15 mouse cellular contexts compared by ENCODE assay signal in genomic region chr1:162220891-162221290, GRCm38 (mm10).
DNase-seq lines count a peak whose midpoint lies in the region; ATAC-seq and TF ChIP-seq lines count a peak whose summit lies in the region.
"Had no signal": no experiment of that assay in that cellular context is flagged by ENCODE, and none has a peak within 500 bp of the region (broad histone marks: within the 10 kb centered on the region; RNA-seq: fewer than 3 reads in every experiment).

No protein-coding gene starts in this region.

- H3K27me3 ChIP-seq in heart, embryonic 11.5 days (ENCODE audit: control insufficient read depth, insufficient read depth, low read length) = no peaks in the 10 kb centered on the region
- H3K27me3 ChIP-seq in liver, embryonic 11.5 days (replicated peaks; ENCODE audit: control insufficient read depth, insufficient read depth, low read length) = no peaks in the 10 kb centered on the region
- H3K27me3 ChIP-seq in liver, postnatal 0 days (ENCODE audit: insufficient read depth, low read length) = no peaks in the 10 kb centered on the region
- no peaks in the 10 kb centered on the region for H3K27me3 ChIP-seq in embryonic facial prominence, embryonic 14.5 days (replicated peaks; ENCODE audit: control insufficient read depth, insufficient read depth, low read length)
- no peaks in the 10 kb centered on the region for H3K27me3 ChIP-seq in neural tube, embryonic 13.5 days
- H3K27me3 ChIP-seq: Patski had no signal

- DNase-seq in heart, adult 8-10 months (ENCODE audit: low spot score) = no peak
- no peak for DNase-seq in liver, embryonic 11.5 days (ENCODE audit: low spot score)
- no peak for DNase-seq in liver, postnatal 0 days
- DNase-seq in embryonic facial prominence, embryonic 14.5 days (ENCODE audit: low spot score) = no peak
- no peak for DNase-seq in right cerebral cortex, adult 2 months (ENCODE audit: low spot score in 2 of 2)
- DNase-seq in left cerebral cortex, adult 11 months (ENCODE audit: low spot score) = no peak
- DNase-seq: adrenal gland, postnatal 25 days; cerebellum, adult 2 months; layer of hippocampus, adult 9-11 months; lung, adult 2 months; thymus, postnatal 4 days had no signal

- TF ChIP-seq CTCF in liver, postnatal 0 days (IDR thresholded peaks at IDR 0.05; ENCODE audit: low read depth) = no peak

- H3K27ac ChIP-seq in heart, embryonic 11.5 days (ENCODE audit: low read depth, low read length) = peak overlapping the region; percentile 64
- peak overlapping the region; percentile 56; the same call in 1 of the 2 replicates for H3K27ac ChIP-seq in liver, embryonic 11.5 days (ENCODE audit: low read depth, low read length)
- H3K27ac ChIP-seq in liver, postnatal 0 days (ENCODE audit: low read depth) = no peak overlapping the region
- peak overlapping the region; percentile 100 for H3K27ac ChIP-seq in embryonic facial prominence, embryonic 14.5 days (replicated peaks; ENCODE audit: low read depth, low read length)
- no peak overlapping the region for H3K27ac ChIP-seq in neural tube, embryonic 13.5 days (replicated peaks)

- no peaks in the 10 kb centered on the region for H3K36me3 ChIP-seq in heart, embryonic 11.5 days (ENCODE audit: control insufficient read depth, insufficient read depth, low read length)
- no peaks in the 10 kb centered on the region for H3K36me3 ChIP-seq in liver, embryonic 11.5 days (ENCODE audit: control insufficient read depth, insufficient read depth, low read length)
- no peaks in the 10 kb centered on the region for H3K36me3 ChIP-seq in liver, postnatal 0 days (replicated peaks; ENCODE audit: insufficient read depth, low read length)
- peaks cover 15% of the 10 kb centered on the region for H3K36me3 ChIP-seq in embryonic facial prominence, embryonic 14.5 days (ENCODE audit: control insufficient read depth, insufficient read depth, low read length)
- H3K36me3 ChIP-seq in neural tube, embryonic 13.5 days = no peaks in the 10 kb centered on the region

- H3K9ac ChIP-seq in heart, embryonic 11.5 days (ENCODE audit: low read depth, low read length) = peak overlapping the region; percentile 61; the same call in 1 of the 2 replicates
- peak overlapping the region; percentile 22; the same call in 1 of the 2 replicates for H3K9ac ChIP-seq in liver, embryonic 11.5 days (ENCODE audit: low read depth, low read length)
- H3K9ac ChIP-seq in liver, postnatal 0 days (replicated peaks) = no peak overlapping the region
- peak overlapping the region; percentile 99 for H3K9ac ChIP-seq in embryonic facial prominence, embryonic 14.5 days (ENCODE audit: low read depth, low read length)
- no peak overlapping the region for H3K9ac ChIP-seq in neural tube, embryonic 13.5 days

- H3K4me2 ChIP-seq in heart, embryonic 11.5 days = peak overlapping the region; percentile 48
- H3K4me2 ChIP-seq in liver, embryonic 11.5 days = peak overlapping the region; percentile 51
- H3K4me2 ChIP-seq in liver, postnatal 0 days (ENCODE audit: low read depth, low read length) = no peak overlapping the region
- H3K4me2 ChIP-seq in embryonic facial prominence, embryonic 14.5 days (ENCODE audit: low read depth, low read length) = peak overlapping the region; percentile 64
- 0 out of 2 replicates have a peak overlapping the region, but pooled peaks have one; percentile 11 for H3K4me2 ChIP-seq in neural tube, embryonic 13.5 days

- H3K4me1 ChIP-seq in heart, embryonic 11.5 days (ENCODE audit: control insufficient read depth, insufficient read depth, low read length) = peaks cover 4% of the 10 kb centered on the region
- H3K4me1 ChIP-seq in liver, embryonic 11.5 days (replicated peaks; ENCODE audit: control insufficient read depth, insufficient read depth, low read length) = 0 out of 2 replicates have a peak, but pooled peaks cover 2% of the 10 kb centered on the region
- H3K4me1 ChIP-seq in liver, postnatal 0 days (ENCODE audit: insufficient read depth) = peaks cover 3% of the 10 kb centered on the region; the same call in 1 of the 2 replicates
- peaks cover 18% of the 10 kb centered on the region for H3K4me1 ChIP-seq in embryonic facial prominence, embryonic 14.5 days (ENCODE audit: control insufficient read depth, insufficient read depth, low read length)
- peaks cover 15% of the 10 kb centered on the region for H3K4me1 ChIP-seq in neural tube, embryonic 13.5 days (replicated peaks)

- no peak for TF ChIP-seq EP300 in liver, postnatal 0 days (IDR thresholded peaks at IDR 0.05; ENCODE audit: low read depth)

- H3K4me3 ChIP-seq in heart, embryonic 11.5 days (ENCODE audit: low read depth, low read length) = peak overlapping the region; percentile 25; the same call in 1 of the 2 replicates
- H3K4me3 ChIP-seq in liver, embryonic 11.5 days (ENCODE audit: low read depth, low read length) = peak overlapping the region; percentile 30
- no peak overlapping the region for H3K4me3 ChIP-seq in liver, postnatal 0 days (ENCODE audit: low read depth, low read length)
- H3K4me3 ChIP-seq in embryonic facial prominence, embryonic 14.5 days (ENCODE audit: low read depth, low read length) = peak overlapping the region; percentile 75
- H3K4me3 ChIP-seq in neural tube, embryonic 13.5 days = peak overlapping the region; percentile 6; the same call in 1 of the 2 replicates

- H3K9me3 ChIP-seq in heart, embryonic 11.5 days (replicated peaks; ENCODE audit: control insufficient read depth, low read length) = no peaks in the 10 kb centered on the region
- H3K9me3 ChIP-seq in liver, embryonic 11.5 days (ENCODE audit: control insufficient read depth, low read length) = no peaks in the 10 kb centered on the region
- H3K9me3 ChIP-seq in liver, postnatal 0 days (ENCODE audit: low read length) = no peaks in the 10 kb centered on the region
- H3K9me3 ChIP-seq in embryonic facial prominence, embryonic 14.5 days (ENCODE audit: control insufficient read depth, low read length) = no peaks in the 10 kb centered on the region
- H3K9me3 ChIP-seq in neural tube, embryonic 13.5 days = no peaks in the 10 kb centered on the region

- no peak for ATAC-seq in heart, embryonic 11.5 days (replicated peaks; ENCODE audit: insufficient number of reproducible peaks, low FRiP score, low TSS enrichment)
- 0 out of 2 replicates have a peak, but pooled peaks have one; percentile 25 for ATAC-seq in liver, embryonic 11.5 days (replicated peaks; ENCODE audit: low FRiP score)
- ATAC-seq in liver, postnatal 0 days = no peak
- ATAC-seq in embryonic facial prominence, embryonic 14.5 days (ENCODE audit: low read depth) = no peak
- no peak for ATAC-seq in neural tube, embryonic 13.5 days (ENCODE audit: low read depth)
- ATAC-seq: midbrain, embryonic 16.5 days; Patski had no signal

Comparison
In these comparisons a context has a peak if more than half of its experiments do, and no peak if none do; other contexts are left out.
1. H3K27ac ChIP-seq: peak in heart, embryonic 11.5 days (single experiment), liver, embryonic 11.5 days (single experiment) and embryonic facial prominence, embryonic 14.5 days (single experiment); none in liver, postnatal 0 days (single experiment) and neural tube, embryonic 13.5 days (single experiment).
2. H3K9ac ChIP-seq: peak in heart, embryonic 11.5 days (single experiment), liver, embryonic 11.5 days (single experiment) and embryonic facial prominence, embryonic 14.5 days (single experiment); none in liver, postnatal 0 days (single experiment) and neural tube, embryonic 13.5 days (single experiment).